In genomic region chr2:28402128-28402527, GRCm38 (mm10) we compare ENCODE assay signal across 11 mouse cellular contexts. TPM values are rescaled to one million over a fixed set of nuclear protein-coding genes. Genes with fewer than 3 reads are reported as not detected.
A peak's percentile ranks its signal among the peaks of the same experiment; 100 is the strongest.
DNase-seq lines count a peak whose midpoint lies in the region; ATAC-seq and TF ChIP-seq lines count a peak whose summit lies in the region.
"Had no signal": no experiment of that assay in that cellular context is flagged by ENCODE, and none has a peak within 500 bp of the region (broad histone marks: within the 10 kb centered on the region; RNA-seq: fewer than 3 reads in every experiment).

No protein-coding gene starts in this region.

- TF ChIP-seq CTCF in gastrocnemius, adult 2 months (IDR thresholded peaks at IDR 0.05) = no peak
- TF ChIP-seq CTCF in liver, postnatal 0 days (IDR thresholded peaks at IDR 0.05; ENCODE audit: low read depth) = no peak

- intact Hi-C loops in gastrocnemius, adult 2 months (cut with DNase I) = no loop called here

- H3K4me1 ChIP-seq in liver, postnatal 0 days (ENCODE audit: insufficient read depth) = peaks cover 3% of the 10 kb centered on the region
- H3K4me1 ChIP-seq in brown adipose tissue, adult 24 weeks (ENCODE audit: control insufficient read depth, insufficient read depth, insufficient read length, low read length) = peaks cover 7% of the 10 kb centered on the region
- H3K4me1 ChIP-seq: liver, embryonic 12.5 days had no signal

- H3K27me3 ChIP-seq in liver, postnatal 0 days (ENCODE audit: insufficient read depth, low read length) = no peaks in the 10 kb centered on the region

- TF ChIP-seq EP300 in liver, postnatal 0 days (IDR thresholded peaks at IDR 0.05; ENCODE audit: low read depth) = no peak

- ATAC-seq in liver, postnatal 0 days = no peak
- ATAC-seq: liver, embryonic 12.5 days had no signal

- H3K4me2 ChIP-seq in liver, postnatal 0 days (ENCODE audit: low read depth, low read length) = no peak overlapping the region
- H3K4me2 ChIP-seq: liver, embryonic 12.5 days had no signal

- DNase-seq in gastrocnemius, adult 2 months = no peak
- DNase-seq in gastrocnemius, adult 8-10 months (ENCODE audit: low spot score in 2 of 2) = no peak
- DNase-seq in liver, postnatal 0 days = no peak
- no peak for DNase-seq in liver
- DNase-seq in monocyte, adult 2 months (ENCODE audit: low read depth in 1 of 2, low spot score in 2 of 2) = peak; percentile 53 to 58
- DNase-seq in right cerebral cortex, postnatal 25 days = no peak
- DNase-seq in urinary bladder, postnatal 4 days (ENCODE audit: low spot score in 2 of 2) = no peak
- DNase-seq: cerebellum, postnatal 14 days; thymus, postnatal 4 days had no signal

- no peaks in the 10 kb centered on the region for H3K36me3 ChIP-seq in liver, postnatal 0 days (replicated peaks; ENCODE audit: insufficient read depth, low read length)
- H3K36me3 ChIP-seq: liver, embryonic 12.5 days had no signal

- H3K9me3 ChIP-seq in liver, postnatal 0 days (ENCODE audit: low read length) = no peaks in the 10 kb centered on the region
- H3K9me3 ChIP-seq: liver, embryonic 12.5 days had no signal

- H3K9ac ChIP-seq in liver, postnatal 0 days (replicated peaks) = no peak overlapping the region
- H3K9ac ChIP-seq: liver, embryonic 12.5 days had no signal

- peak overlapping the region; percentile 35; the same call in 1 of the 2 replicates for H3K27ac ChIP-seq in gastrocnemius, adult 2 months
- H3K27ac ChIP-seq in liver, postnatal 0 days (ENCODE audit: low read depth) = peak overlapping the region; percentile 41; the same call in 1 of the 2 replicates
- peak overlapping the region; percentile 71 for H3K27ac ChIP-seq in brown adipose tissue, adult 24 weeks (replicated peaks; ENCODE audit: low read depth, low read length)
- H3K27ac ChIP-seq: liver, embryonic 12.5 days had no signal

- H3K4me3 ChIP-seq in gastrocnemius, adult 2 months = no peak overlapping the region
- H3K4me3 ChIP-seq in liver, postnatal 0 days (ENCODE audit: low read depth, low read length) = no peak overlapping the region
- H3K4me3 ChIP-seq in brown adipose tissue, adult 24 weeks (ENCODE audit: insufficient read depth, low read depth, low read length) = no peak overlapping the region
- H3K4me3 ChIP-seq: liver, embryonic 12.5 days had no signal

RNA-seq across cellular contexts. Expression of gene Ppp1r26, which starts 44.5 kb away (rescaled TPM):
- total RNA-seq in gastrocnemius, adult 2 months (2021) = 1 to 10 TPM; 2.1 to 3.2 TPM
- total RNA-seq in gastrocnemius, adult 8-10 months (2022) = 1 to 10 TPM; 2.5 to 3.4 (median 3.0) TPM
- 0.02 and 0.05 TPM in 2 replicates for polyA plus RNA-seq in liver, postnatal 0 days (2015; fragmentation: Nextera tagmentation; extraction: Ambion mirVana)
- not detected in 2 replicates for polyA plus RNA-seq in brown adipose tissue, adult 24 weeks (2012; ENCODE audit: insufficient read depth, insufficient read length, missing spikeins)

Comparison
In these comparisons a context has a peak if more than half of its experiments do, and no peak if none do; other contexts are left out.
1. DNase-seq: peak in monocyte, adult 2 months (2 of 2); none in gastrocnemius, adult 2 months (single experiment), gastrocnemius, adult 8-10 months (0 of 2), liver, postnatal 0 days (single experiment), liver (single experiment), right cerebral cortex, postnatal 25 days (single experiment) and urinary bladder, postnatal 4 days (0 of 2).
2. Peak in every context shown above with its lines, with median percentiles within 50 percentile points of each other: H3K27ac ChIP-seq.